Mouse (Mus musculus) olfactory bulb, adult 2 months (tissue): ENCODE results near the gene Adamtsl3. TPM values are rescaled to one million over a fixed set of nuclear protein-coding genes. Genes with fewer than 3 reads are reported as not detected.

Source experiments
- H3K27ac ChIP-seq: fragments of 200-500 bp; 2 replicates; pipeline ENCODE4 v1.5.1; 2012; ENCODE audit warnings: low read depth, low read length; ENCODE audit not compliant: insufficient read depth
- H3K4me1 ChIP-seq: fragments of 200-500 bp; 2 replicates; pipeline ENCODE4 v1.6.1; 2012; ENCODE audit warnings: low read length; ENCODE audit not compliant: control insufficient read depth, insufficient read depth
- H3K4me3 ChIP-seq: fragments of 200-500 bp; 2 replicates; pipeline ENCODE4 v1.5.1; 2012; ENCODE audit warnings: mild to moderate bottlenecking, low read depth, low read length, moderate library complexity; ENCODE audit not compliant: insufficient read depth
- CTCF ChIP-seq: fragments of 200-500 bp; IDR thresholded peaks from 2 replicates; pipeline ENCODE4 v1.5.1; 2012; ENCODE audit warnings: low read depth, mild to moderate bottlenecking, low read length, moderate library complexity; ENCODE audit not compliant: insufficient read depth
- POLR2A ChIP-seq: fragments of 200-500 bp; IDR thresholded peaks from 2 replicates; pipeline ENCODE4 v1.6.1; 2012; ENCODE audit warnings: mild to moderate bottlenecking, low read depth, low read length, moderate library complexity; ENCODE audit not compliant: insufficient read depth
- WGBS: fragments of 180-500 bp; shearing (Covaris S2); methylation state at CpG from one replicate; pipeline ENCODE4 v1.1.7; 2018; 5-methylcytosine and 5-hydroxymethylcytosine counted together
- polyA plus RNA-seq: library from polyadenylated mRNA; stranded (reverse); fragments of >200 nt; gene quantifications from 2 replicates; pipeline ENCODE4 v1.2.4, GENCODE M21; 2012; ENCODE audit warnings: low replicate concordance; ENCODE audit not compliant: missing spikeins, insufficient read depth, insufficient read length

Gene Adamtsl3
- polyA plus RNA-seq, 1 experiment, result not detected

GRCm38 (mm10) chr7:82557111-82557510 is 221.6 kb downstream of the Adamtsl3 start:
- TF ChIP-seq POLR2A (no peak), CTCF (no peak)
- WGBS, result 54% methylated on average over 11 of the region's 11 CpGs
- H3K4me1 ChIP-seq, result no peaks in the 10 kb centered on the region
- H3K27ac ChIP-seq, result no peak overlapping the region
- no peak overlapping the region for H3K4me3 ChIP-seq

- H3K4me1 ChIP-seq, result no peaks in the 10 kb centered on the region
- TF ChIP-seq CTCF (no peak), POLR2A (no peak)
- no peak overlapping the region for H3K4me3 ChIP-seq
- WGBS, result 50% methylated on average over 8 of the region's 8 CpGs
- no peak overlapping the region for H3K27ac ChIP-seq
Observed at GRCm38 (mm10) chr7:82566688-82567087, 231.2 kb downstream of the Adamtsl3 start.

GRCm38 (mm10) chr7:82567811-82568210 is 232.3 kb downstream of the Adamtsl3 start:
- no peak for TF ChIP-seq CTCF
- TF ChIP-seq POLR2A, result no peak
- 95% methylated on average over 3 of the region's 3 CpGs for WGBS
- H3K4me3 ChIP-seq, result no peak overlapping the region

GRCm38 (mm10) chr7:82572981-82573380 is 237.5 kb downstream of the Adamtsl3 start:
- Histone ChIP-seq H3K27ac (no peak overlapping the region), H3K4me1 (no peaks in the 10 kb centered on the region), H3K4me3 (no peak overlapping the region)
- TF ChIP-seq POLR2A, result no peak
- TF ChIP-seq CTCF, result no peak
- WGBS, result 71% methylated on average over 1 of the region's 1 CpGs

More at GRCm38 (mm10) chr7:82567811-82568210, 232.3 kb downstream of the Adamtsl3 start:
- Histone ChIP-seq H3K27ac (no peak overlapping the region), H3K4me1 (no peaks in the 10 kb centered on the region)

GRCm38 (mm10) chr7:82580007-82580406 is 244.5 kb downstream of the Adamtsl3 start:
- whole genome bisulfite sequencing, result 88% methylated on average over 3 of the region's 3 CpGs
- no peak for TF ChIP-seq POLR2A
- no peak for TF ChIP-seq CTCF
- Histone ChIP-seq H3K4me1 (no peaks in the 10 kb centered on the region), H3K4me3 (no peak overlapping the region), H3K27ac (no peak overlapping the region)

GRCm38 (mm10) chr7:82581802-82582201 is 246.3 kb downstream of the Adamtsl3 start:
- Histone ChIP-seq H3K4me3 (no peak overlapping the region), H3K27ac (no peak overlapping the region), H3K4me1 (no peaks in the 10 kb centered on the region)
- 76% methylated on average over 5 of the region's 5 CpGs for WGBS
- TF ChIP-seq CTCF, result no peak
- TF ChIP-seq POLR2A, result no peak

GRCm38 (mm10) chr7:82582534-82582933 is 247.0 kb downstream of the Adamtsl3 start:
- Histone ChIP-seq H3K27ac (no peak overlapping the region), H3K4me3 (no peak overlapping the region), H3K4me1 (no peaks in the 10 kb centered on the region)
- TF ChIP-seq CTCF (no peak), POLR2A (no peak)
- 80% methylated on average over 4 of the region's 4 CpGs for WGBS

- Histone ChIP-seq H3K4me1 (no peaks in the 10 kb centered on the region), H3K27ac (no peak overlapping the region), H3K4me3 (no peak overlapping the region)
- WGBS, result 91% methylated on average over 6 of the region's 6 CpGs
- TF ChIP-seq CTCF (no peak), POLR2A (no peak)
Observed at GRCm38 (mm10) chr7:82590931-82591330, 255.4 kb downstream of the Adamtsl3 start.

- no peak for TF ChIP-seq CTCF
- TF ChIP-seq POLR2A, result no peak
- Histone ChIP-seq H3K27ac (no peak overlapping the region), H3K4me3 (no peak overlapping the region), H3K4me1 (no peaks in the 10 kb centered on the region)
- WGBS, result 86% methylated on average over 4 of the region's 4 CpGs
Observed at GRCm38 (mm10) chr7:82602008-82602407, 266.5 kb downstream of the Adamtsl3 start.

GRCm38 (mm10) chr7:82605425-82605824 is 269.9 kb downstream of the Adamtsl3 start:
- H3K4me3 ChIP-seq, result no peak overlapping the region
- 78% methylated on average over 6 of the region's 6 CpGs for WGBS
- TF ChIP-seq CTCF, result no peak
- TF ChIP-seq POLR2A, result no peak
- H3K27ac ChIP-seq, result no peak overlapping the region
- no peaks in the 10 kb centered on the region for H3K4me1 ChIP-seq
